Mouse (Mus musculus) kidney, adult 8-10 months (tissue): Measurements from ENCODE around the gene Tmcc2.
A peak's percentile ranks its signal among the peaks of the same experiment; 100 is the strongest.

ENCODE experiments used
- DNase-seq, 2 experiments: peaks; one replicate each; pipeline ENCODE4 v3.0.0; 2022

The Tmcc2 gene

GRCm38 (mm10) chr1:132389886-132390585, 1.0 kb downstream of the Tmcc2 start:
- DNase-seq, result peak; percentile 64 to 69

DNA sequence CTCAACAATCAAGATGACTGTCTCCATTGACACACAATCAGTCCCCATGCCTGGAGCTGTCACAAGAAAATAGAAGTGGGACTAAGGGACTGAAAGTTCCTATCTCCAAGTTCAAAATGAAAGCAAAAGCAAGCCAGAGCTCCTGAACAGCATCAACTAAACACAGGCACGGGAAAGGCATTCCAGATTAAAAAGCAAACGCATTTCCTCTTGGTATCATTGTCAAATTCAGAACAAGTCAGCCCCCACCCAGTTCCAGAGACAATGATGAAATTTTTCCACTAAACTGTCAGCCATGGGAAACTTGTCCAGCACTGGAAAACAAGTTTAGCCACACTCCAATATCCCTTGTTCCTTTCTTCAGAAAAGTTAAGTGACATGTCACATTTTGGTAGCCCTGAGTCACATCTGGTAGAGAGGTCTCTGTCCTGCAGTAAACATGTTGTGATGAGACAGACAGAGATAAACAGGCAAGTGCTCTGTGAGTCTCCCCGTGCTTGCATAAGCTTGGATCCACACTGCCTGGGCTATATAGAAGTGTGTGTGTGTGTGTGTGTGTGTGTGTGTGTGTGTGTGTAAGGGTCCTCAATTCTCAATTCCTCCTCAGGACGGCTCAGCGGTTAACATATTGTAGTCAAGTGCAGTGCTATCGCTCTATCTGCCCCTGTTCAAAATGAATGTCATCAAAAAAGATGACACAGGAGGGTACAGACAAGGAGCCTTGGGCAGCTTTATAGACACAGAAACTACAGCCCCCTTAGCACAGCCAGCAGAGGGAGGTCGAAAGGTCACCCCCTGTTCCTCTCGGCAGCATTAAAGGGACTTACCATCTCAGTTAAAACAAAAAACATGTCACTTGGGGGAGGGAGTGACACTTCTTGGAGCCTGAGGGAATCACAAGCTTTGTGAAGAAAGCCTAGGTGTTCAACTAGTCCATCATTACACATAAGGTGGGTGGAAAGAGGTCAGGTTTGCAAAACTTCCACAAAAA, 2.0 kb downstream of the Tmcc2 start:
- no peak for DNase-seq

DNA sequence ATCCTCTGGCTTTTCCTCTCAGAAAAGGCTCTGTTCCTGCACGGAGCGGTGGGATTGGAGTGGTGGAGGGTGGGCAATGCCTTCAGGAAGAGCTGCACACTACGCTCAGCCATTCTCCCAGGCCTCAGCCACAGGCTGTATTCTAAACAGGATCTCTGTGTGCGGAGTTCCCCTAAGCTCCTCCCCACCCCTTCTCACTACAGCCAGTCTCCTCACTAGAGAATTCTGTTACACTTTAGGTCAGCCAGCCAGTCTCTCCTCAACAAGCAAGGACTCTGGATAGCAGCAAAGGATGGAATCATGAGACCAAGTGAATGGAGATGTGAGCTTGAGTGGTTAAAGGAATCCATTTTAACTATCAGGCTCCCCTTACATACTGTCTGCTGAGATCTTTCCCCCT, 3.1 kb downstream of the Tmcc2 start:
- no peak for DNase-seq

GRCm38 (mm10) chr1:132386266-132386665, 4.8 kb downstream of the Tmcc2 start:
- no peak for DNase-seq

DNA sequence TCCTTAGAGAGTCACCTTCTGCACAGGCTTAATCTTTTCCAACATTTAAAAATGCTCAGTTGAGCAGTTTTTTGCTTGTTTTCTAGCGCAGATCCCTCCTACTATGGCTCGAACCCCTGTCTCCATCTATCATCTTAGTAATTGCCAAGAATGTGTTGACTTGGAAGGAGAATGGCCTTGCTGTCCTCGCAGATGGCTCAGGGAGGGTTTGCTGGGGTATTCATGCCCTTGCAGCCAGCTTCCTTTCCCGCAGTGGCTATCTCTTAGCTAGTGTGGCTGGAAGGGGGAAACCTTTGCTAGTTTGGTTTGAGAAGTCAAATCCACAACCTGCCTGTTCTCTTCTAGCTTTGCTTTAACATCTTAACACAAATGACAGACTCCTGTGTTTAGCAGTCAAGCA, 5.4 kb downstream of the Tmcc2 start:
- no peak for DNase-seq

DNA sequence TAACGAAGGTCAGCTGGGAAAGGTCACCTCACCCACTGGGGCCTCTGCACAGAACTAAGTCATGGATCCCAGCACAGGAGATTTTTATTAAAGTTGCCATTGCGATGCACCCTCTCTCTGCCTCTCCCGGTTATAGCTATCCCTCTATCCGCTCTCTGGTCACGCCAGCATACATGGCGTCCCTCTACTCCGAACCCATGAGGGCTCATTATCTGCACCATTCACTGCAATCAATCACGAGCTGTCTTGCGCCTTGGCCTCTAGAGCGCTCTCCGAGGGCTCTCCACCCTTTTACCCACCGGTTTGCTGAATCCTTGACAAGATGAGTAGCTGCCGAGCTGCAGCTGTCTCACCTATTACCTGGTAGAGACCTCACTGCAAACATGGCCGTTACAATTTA, 5.8 kb downstream of the Tmcc2 start:
- DNase-seq, result no peak

GRCm38 (mm10) chr1:132384001-132384554, 7.0 kb downstream of the Tmcc2 start:
- DNase-seq, result no peak

DNA sequence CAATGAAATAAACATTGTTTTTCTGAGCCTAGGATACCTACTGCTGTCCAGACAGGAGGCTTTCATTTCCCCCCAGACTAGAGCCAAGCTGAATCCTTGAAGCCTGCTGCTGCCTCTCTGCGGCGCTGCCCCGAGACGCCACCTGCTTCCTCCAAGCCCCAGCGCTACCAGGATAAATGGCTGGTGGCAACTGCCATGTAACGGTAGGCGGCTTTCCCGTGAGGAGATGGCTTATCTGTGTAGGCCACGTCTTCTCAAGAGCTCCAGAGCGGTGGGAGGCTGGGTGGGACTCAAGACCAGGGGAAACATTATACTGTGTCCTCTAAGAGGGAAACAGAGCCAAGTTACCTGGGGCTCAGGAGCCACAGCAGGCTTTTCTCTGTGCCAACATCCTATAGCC, 9.2 kb downstream of the Tmcc2 start:
- no peak for DNase-seq

GRCm38 (mm10) chr1:132380550-132381100, 10.5 kb downstream of the Tmcc2 start:
- no peak for DNase-seq

- DNase-seq, result no peak
These were observed 13.3 kb downstream of the Tmcc2 start for GRCm38 (mm10) chr1:132377811-132378210.

DNA sequence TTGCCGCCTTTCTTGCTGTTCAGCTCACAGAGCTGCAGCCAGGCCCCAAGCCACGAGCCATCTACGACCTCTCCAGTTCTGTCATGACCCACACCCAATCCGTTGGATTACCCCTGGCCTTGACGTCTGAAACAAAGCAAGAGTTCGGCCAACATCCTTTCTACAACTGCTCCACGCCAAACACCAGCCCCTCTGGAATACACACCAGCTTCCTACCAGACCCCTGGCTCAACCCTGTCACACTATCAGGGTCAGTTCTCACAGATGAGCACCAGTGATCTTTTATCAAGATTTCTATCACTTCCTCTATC, 14.1 kb downstream of the Tmcc2 start:
- no peak for DNase-seq

DNA sequence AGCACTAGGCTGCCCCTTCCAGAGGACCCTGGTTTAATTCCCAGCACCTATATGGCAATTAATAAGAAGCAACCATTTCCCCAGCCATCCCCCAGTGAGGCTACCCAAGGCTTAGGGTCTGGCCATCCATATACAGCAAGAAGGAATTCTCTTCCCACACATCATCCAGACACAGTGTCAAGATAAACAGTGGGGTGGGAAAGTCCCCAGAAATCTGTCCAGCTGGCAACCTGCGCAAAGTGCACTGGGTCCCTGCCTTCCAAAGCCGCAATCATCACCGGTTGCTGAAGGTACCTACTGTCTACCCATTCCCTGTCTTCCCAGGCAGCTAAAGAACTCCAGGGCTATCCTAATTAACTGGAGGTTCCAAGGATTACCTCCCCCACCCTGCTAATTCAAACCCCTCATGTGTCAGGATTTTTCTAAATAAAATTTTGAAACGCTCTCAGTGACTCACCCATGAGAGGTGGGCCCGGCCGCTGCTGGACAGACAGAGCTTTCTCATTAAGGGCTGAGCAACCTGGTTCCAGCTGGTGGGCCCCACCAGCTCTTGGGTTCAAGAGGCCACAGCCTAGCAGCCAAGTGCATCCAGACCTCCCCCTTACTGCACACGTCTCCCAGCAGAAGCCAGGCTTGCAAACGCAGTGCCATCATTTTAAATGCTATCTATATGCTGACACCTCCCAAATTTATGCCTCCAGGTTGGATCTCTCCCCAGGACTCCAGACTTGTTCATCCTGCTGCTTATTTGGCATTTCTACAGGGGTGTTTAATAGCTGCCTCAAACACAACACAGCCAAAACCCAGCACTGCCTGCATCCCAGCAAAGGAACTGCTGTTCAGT, 14.6 kb downstream of the Tmcc2 start:
- no peak for DNase-seq

- DNase-seq, result no peak
These were observed 15.8 kb downstream of the Tmcc2 start for GRCm38 (mm10) chr1:132375256-132375655.

DNA sequence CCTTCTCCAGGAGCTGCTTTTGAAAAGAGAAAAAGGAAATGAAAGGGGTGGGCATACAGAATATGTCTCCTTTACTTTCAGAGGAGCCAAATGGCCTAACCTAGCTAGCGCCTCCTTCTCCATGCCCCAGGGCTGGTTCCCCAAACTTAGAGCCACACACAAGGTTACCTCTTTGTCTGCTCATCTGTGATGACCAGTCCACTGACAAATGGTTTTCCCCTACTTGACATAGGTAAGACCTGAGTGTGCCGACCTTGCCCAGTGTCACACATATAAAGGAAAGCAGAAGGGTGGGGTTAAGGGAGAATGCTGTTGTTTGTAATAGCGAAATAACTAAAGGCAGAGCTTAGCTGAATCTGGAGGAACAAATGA, 16.2 kb downstream of the Tmcc2 start:
- no peak for DNase-seq

GRCm38 (mm10) chr1:132374140-132374872, 16.8 kb downstream of the Tmcc2 start:
- DNase-seq, result peak; percentile 85 to 89

GRCm38 (mm10) chr1:132372896-132373534, 18.1 kb downstream of the Tmcc2 start:
- peak in 1 of 2 experiments; percentile 62 for DNase-seq

GRCm38 (mm10) chr1:132372354-132372753, 18.7 kb downstream of the Tmcc2 start:
- DNase-seq, result no peak

GRCm38 (mm10) chr1:132371298-132372081, 19.6 kb downstream of the Tmcc2 start:
- DNase-seq, result peak in 1 of 2 experiments; percentile 64

DNA sequence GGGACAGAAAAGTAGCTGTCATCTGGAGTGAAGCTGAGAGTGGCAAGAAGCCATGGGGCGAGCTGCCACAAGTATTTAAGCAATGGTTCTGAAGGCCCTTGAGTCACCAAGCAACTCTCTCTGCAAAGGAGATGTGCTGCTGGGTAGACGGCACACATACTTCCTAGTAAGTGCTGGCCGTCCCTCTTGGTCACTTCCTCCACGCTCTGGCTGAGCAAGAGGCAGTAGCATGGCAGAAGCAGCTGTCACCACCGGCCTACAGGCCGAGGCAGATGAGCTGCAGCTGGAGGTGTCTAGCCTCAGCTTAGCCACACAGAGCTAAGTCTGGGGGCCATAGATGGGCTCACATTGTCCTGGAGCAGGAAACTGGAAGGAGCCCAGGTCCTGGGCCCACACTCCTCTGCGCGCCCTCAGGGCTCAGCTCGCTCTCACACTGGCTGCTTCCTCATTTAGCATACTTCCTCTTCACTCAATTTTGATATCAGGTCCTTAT, 20.4 kb downstream of the Tmcc2 start:
- DNase-seq, result no peak
